Mouse (Mus musculus) ES-E14 (cell line): Measurements from ENCODE around the gene Heca. TPM values are rescaled to one million over a fixed set of nuclear protein-coding genes. Genes with fewer than 3 reads are reported as not detected.
A peak's percentile ranks its signal among the peaks of the same experiment; 100 is the strongest.

ENCODE experiments used
- DNase-seq: peaks from one replicate; pipeline ENCODE4 v3.0.0-alpha.2; 2013; ENCODE audit warnings: low read depth, low spot score
- H3K27ac ChIP-seq: 2 replicates; pipeline ENCODE4 v1.5.1; 2012; ENCODE audit warnings: low read depth, mild to moderate bottlenecking, low read length, moderate library complexity, mixed read lengths; ENCODE audit not compliant: poor library complexity, insufficient read depth, severe bottlenecking
- H3K36me3 ChIP-seq: 2 replicates; pipeline ENCODE4 v1.6.1; 2012; ENCODE audit warnings: mild to moderate bottlenecking, low read length, moderate library complexity, mixed read lengths; ENCODE audit not compliant: control insufficient read depth, poor library complexity, insufficient read depth, severe bottlenecking
- H3K4me1 ChIP-seq, 2 experiments: fragments of 150-350 bp in 1 of 2; sonication (generic) in 1 of 2; 2 replicates each; pipeline ENCODE4 v1.6.1; 2012; ENCODE audit warnings: low read length in 2 of 2, mild to moderate bottlenecking in 1 of 2, mixed read lengths in 1 of 2; ENCODE audit not compliant: control insufficient read depth in 2 of 2, insufficient read depth in 2 of 2, poor library complexity in 1 of 2
- H3K4me3 ChIP-seq, 2 experiments: fragments of 150-350 bp in 1 of 2; sonication (generic) in 1 of 2; 2 replicates each; pipeline ENCODE4 v1.5.1; 2012; ENCODE audit warnings: low read length in 2 of 2, low read depth in 1 of 2, mild to moderate bottlenecking in 1 of 2, mixed read lengths in 1 of 2; ENCODE audit not compliant: insufficient read depth in 1 of 2, poor library complexity in 1 of 2, severe bottlenecking in 1 of 2
- H3K9ac ChIP-seq: 2 replicates; pipeline ENCODE4 v1.6.1; 2012; ENCODE audit warnings: low read depth, mild to moderate bottlenecking, low read length, mixed read lengths; ENCODE audit not compliant: poor library complexity, insufficient read depth, severe bottlenecking
- H3K9me3 ChIP-seq: fragments of 150-350 bp; sonication (generic); 2 replicates; pipeline ENCODE4 v1.6.1; 2012; ENCODE audit warnings: low read depth, mild to moderate bottlenecking, low read length; ENCODE audit not compliant: control insufficient read depth, insufficient read depth
- CHD2 ChIP-seq: IDR thresholded peaks from 2 replicates; pipeline ENCODE4 v1.6.1; 2014; ENCODE audit warnings: mild to moderate bottlenecking, low read depth, low read length, inconsistent platforms
- HCFC1 ChIP-seq: IDR thresholded peaks from 2 replicates; pipeline ENCODE4 v1.6.1; 2012; ENCODE audit warnings: low read length, inconsistent platforms, borderline replicate concordance; ENCODE audit not compliant: insufficient read depth
- MAFK ChIP-seq: IDR thresholded peaks from 2 replicates; pipeline ENCODE4 v1.6.1; 2014; ENCODE audit warnings: mild to moderate bottlenecking, low read depth, low read length, inconsistent platforms; ENCODE audit not compliant: insufficient read depth
- ZC3H11A ChIP-seq: IDR thresholded peaks from 2 replicates; pipeline ENCODE4 v1.6.1; 2012; ENCODE audit warnings: low read depth, mild to moderate bottlenecking, inconsistent platforms, low read length, borderline replicate concordance
- ZNF384 ChIP-seq: IDR thresholded peaks from 2 replicates; pipeline ENCODE4 v1.6.1; 2012; ENCODE audit warnings: low read depth, low read length, inconsistent platforms
- in situ Hi-C, 2 experiments: fragments of 600-800 bp; cut with MboI; formaldehyde crosslinking; loops; one replicate each; pipeline ENCODE4 v1.15.1; 2025; ENCODE audit warnings: low sequenced_read_pairs in 2 of 2, inconsistent platforms in 1 of 2; ENCODE audit not compliant: unreplicated experiment in 2 of 2
- total RNA-seq: library from RNA; depleted of rRNA; stranded (reverse); fragments of 300-350 nt; gene quantifications from 2 replicates; pipeline ENCODE4 v1.2.3, GENCODE M21; 2012

Gene Heca
- total RNA-seq, 1 experiment, result 11.5 TPM

DNA sequence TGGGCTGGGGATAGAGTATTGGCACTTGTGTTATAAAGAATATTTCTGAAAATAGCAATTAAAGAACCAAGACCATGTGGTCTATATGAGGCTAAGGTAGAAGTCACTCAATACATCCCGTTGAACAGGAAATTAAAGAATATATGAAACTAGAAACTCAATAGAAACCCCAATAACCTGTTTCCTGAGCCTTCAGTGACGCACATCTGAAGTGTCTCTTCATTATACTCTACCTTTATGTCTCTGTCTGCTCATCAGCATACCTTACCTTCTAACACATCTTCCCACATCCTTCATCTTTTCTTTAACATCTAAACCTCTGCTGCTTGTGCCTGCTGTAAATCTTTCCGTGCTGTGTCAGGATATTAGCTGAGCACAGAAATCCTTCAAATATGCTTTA lies 67.8 kb downstream of the Heca start:
- TF ChIP-seq MAFK (no peak), HCFC1 (no peak), ZNF384 (no peak), ZC3H11A (no peak)
- in situ Hi-C loops, result no loop called here
- DNase-seq, result no peak
- H3K9ac ChIP-seq, result no peak overlapping the region
- no peaks in the 10 kb centered on the region for H3K36me3 ChIP-seq
- H3K4me3 ChIP-seq, result no peak overlapping the region
- peaks cover 6% of the 10 kb centered on the region for H3K9me3 ChIP-seq
- H3K27ac ChIP-seq, result no peak overlapping the region
- H3K4me1 ChIP-seq, result no peaks in the 10 kb centered on the region

- Histone ChIP-seq H3K9ac (no peak overlapping the region), H3K27ac (no peak overlapping the region)
- DNase-seq, result no peak
These were observed 69.6 kb downstream of the Heca start for GRCm38 (mm10) chr10:17878002-17878919.

GRCm38 (mm10) chr10:17869822-17870662 lies 77.8 kb downstream of the Heca start:
- Histone ChIP-seq H3K36me3 (no peaks in the 10 kb centered on the region), H3K9me3 (no peaks in the 10 kb centered on the region), H3K27ac (no peak overlapping the region), H3K4me1 (no peaks in the 10 kb centered on the region), H3K4me3 (no peak overlapping the region), H3K9ac (no peak overlapping the region)
- DNase-seq, result peak; percentile 60
- TF ChIP-seq HCFC1, result no peak
- TF ChIP-seq ZC3H11A, result peak; percentile 93
- no peak for TF ChIP-seq CHD2
- in situ Hi-C loops, result loop anchor here in 1 of 2 experiments (5.0 kb wide), 1 partner anchor 138 kb away; no protein-coding TSS in a partner anchor

More at GRCm38 (mm10) chr10:17878002-17878919, 69.6 kb downstream of the Heca start:
- Histone ChIP-seq H3K4me3 (no peak overlapping the region), H3K36me3 (no peaks in the 10 kb centered on the region), H3K9me3 (no peaks in the 10 kb centered on the region), H3K4me1 (no peaks in the 10 kb centered on the region)
- in situ Hi-C loops, result no loop called here
- no peak for TF ChIP-seq ZC3H11A
- TF ChIP-seq CHD2, result no peak
- no peak for TF ChIP-seq ZNF384

DNA sequence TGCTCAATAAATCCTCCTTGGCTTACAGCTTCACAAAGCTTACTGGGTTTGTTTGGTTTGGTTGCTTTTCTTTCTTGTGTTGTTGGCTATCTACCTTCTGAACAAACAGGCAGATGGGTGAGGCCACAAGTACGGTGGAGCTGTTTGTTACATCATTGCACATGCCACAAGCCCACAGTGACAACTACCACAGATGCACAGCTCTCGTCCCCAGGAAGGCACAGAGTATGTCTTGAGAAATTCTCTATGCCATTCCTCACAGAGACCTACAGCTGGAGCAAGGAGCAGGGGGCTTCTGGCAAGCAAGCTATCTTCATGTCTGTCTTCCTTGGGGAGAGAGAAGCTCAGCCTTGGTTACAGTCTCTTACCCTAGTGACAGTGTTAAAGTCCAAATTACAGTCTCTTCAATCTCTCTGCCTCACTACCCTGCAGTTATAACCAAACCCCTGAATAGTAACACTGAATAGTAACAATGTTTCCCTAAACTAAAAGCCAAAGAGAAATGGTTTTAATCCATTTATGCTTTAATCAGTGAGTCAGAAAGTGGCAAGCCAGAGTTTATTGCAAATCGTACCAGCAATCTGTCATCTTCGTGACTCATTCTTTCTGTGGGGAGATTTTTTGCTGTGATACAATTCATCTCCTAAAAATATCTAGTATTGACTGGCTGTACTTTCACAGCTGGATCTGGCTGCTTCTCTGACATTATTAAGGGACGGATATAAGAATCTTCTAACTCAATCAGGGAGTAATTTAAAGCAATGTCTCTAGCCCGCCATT lies 87.0 kb downstream of the Heca start:
- no peak for DNase-seq
- H3K9me3 ChIP-seq, result no peaks in the 10 kb centered on the region
- H3K9ac ChIP-seq, result no peak overlapping the region
- H3K27ac ChIP-seq, result no peak overlapping the region
- no peaks in the 10 kb centered on the region for H3K36me3 ChIP-seq
- H3K4me3 ChIP-seq, result no peak overlapping the region
- in situ Hi-C loops, result no loop called here
- no peaks in the 10 kb centered on the region for H3K4me1 ChIP-seq
- TF ChIP-seq CHD2 (no peak), MAFK (no peak), HCFC1 (no peak), ZC3H11A (no peak), ZNF384 (no peak)
